Mouse (Mus musculus) G1E-ER4 (cell line): Measurements from ENCODE around the gene Gm13769. TPM values are rescaled to one million over a fixed set of nuclear protein-coding genes. Genes with fewer than 3 reads are reported as not detected.
"Not testable (repeated sequence)": the region's sequence is repeated elsewhere in the genome, so short reads cannot be mapped to it uniquely, and the experiment has no call there.

ENCODE experiments used
- GATA1 ChIP-seq: IDR thresholded peaks from one replicate; pipeline ENCODE4 v1.8.0; 2012; ENCODE audit warnings: low read length, inconsistent platforms
- polyA plus RNA-seq: library from polyadenylated mRNA; stranded (reverse); fragments of >175 nt; gene quantifications from 2 replicates; pipeline ENCODE4 v1.2.3, GENCODE M21; 2012

Gene Gm13769
- polyA plus RNA-seq, result not detected in 2 replicates

DNA sequence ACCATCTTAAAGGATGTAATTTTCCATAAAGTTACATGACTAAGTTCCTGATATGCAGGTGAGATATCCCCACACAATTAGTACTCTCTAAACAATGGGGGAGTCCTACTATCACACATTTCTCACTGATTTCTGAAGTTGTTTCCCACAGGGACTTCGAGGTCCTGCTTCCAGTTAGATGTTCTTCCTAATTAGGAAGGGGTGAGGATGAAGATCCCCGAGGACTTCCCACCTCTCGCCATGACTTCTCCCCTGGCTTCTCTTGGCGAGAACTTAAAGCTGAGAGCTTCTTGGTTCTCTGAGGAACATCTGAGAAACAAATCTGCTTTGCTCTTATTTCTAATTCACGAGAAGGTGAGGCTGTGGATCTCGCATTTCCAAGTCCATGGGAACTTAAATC lies at the start of gene Gm13769:
TSS of gene Gm13769 (plus strand) at position 301 of the 400 bp plus-strand sequence.
- not testable (repeated sequence) for TF ChIP-seq GATA1

DNA sequence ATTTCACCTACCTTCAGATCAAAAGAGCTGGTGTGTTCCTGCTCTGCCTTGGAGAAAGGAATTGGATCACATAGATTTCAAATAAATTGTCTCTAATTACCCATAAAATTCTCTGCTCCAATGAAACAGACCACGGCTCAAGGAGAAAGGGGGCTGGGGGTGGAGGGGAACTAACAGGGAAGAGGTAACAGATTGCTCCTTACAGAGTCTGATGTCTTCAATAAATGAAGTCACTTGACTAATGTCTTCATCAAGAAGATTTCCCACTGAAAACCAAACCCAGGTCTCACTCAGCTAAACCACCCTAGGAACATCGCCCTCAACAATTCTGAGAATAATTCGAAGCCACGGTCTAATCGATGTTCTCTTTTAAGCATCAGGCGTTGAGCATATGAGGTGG lies 29.3 kb upstream of the Gm13769 start, which contains the start of gene Olfr1272:
TSS of gene Olfr1272 (minus strand) at position 101 of the 400 bp plus-strand sequence.
- no peak for TF ChIP-seq GATA1

Other genes starting within 250 kb of the Gm13769 start
- not detected in 2 replicates for gene Olfr1269, start 200.8 kb upstream of the Gm13769 start, polyA plus RNA-seq
- not detected in 2 replicates for gene Olfr32, start 179.9 kb upstream of the Gm13769 start, polyA plus RNA-seq
- not detected in 2 replicates for gene Olfr1270, start 169.1 kb upstream of the Gm13769 start, polyA plus RNA-seq
- not detected in 2 replicates for gene Olfr1506, start 97.7 kb upstream of the Gm13769 start, polyA plus RNA-seq
- not detected in 2 replicates for gene Olfr142, start 64.6 kb upstream of the Gm13769 start, polyA plus RNA-seq
- gene Olfr1271, start 51.2 kb upstream of the Gm13769 start, polyA plus RNA-seq, result not detected in 2 replicates
- gene Olfr1272, start 29.4 kb upstream of the Gm13769 start, polyA plus RNA-seq, result not detected in 2 replicates
- not detected in 2 replicates for gene Olfr1274-ps, start 76.5 kb downstream of the Gm13769 start, polyA plus RNA-seq